Mouse (Mus musculus) liver, postnatal 0 days (tissue): ENCODE measurements around the gene Car7. TPM values are rescaled to one million over a fixed set of nuclear protein-coding genes. Genes with fewer than 3 reads are reported as not detected.
A peak's percentile ranks its signal among the peaks of the same experiment; 100 is the strongest.

Source experiments
- ATAC-seq: fragments of 200-750 bp; cut with Nextera tagmentation; 2 replicates; pipeline ENCODE4 v1.8.0; 2017; ENCODE audit warnings: mild to moderate bottlenecking, moderate library complexity
- DNase-seq: peaks from one replicate; pipeline ENCODE4 v3.0.0-alpha.2; 2016
- H3K27ac ChIP-seq: fragments of 300-500 bp; sonication (generic); 2 replicates; pipeline ENCODE4 v1.5.1; 2014; ENCODE audit warnings: antibody characterized with exemption, moderate library complexity, mild to moderate bottlenecking, low read depth
- H3K27me3 ChIP-seq: fragments of 300-500 bp; sonication (generic); 2 replicates; pipeline ENCODE4 v1.6.1; 2014; ENCODE audit warnings: low read length, control low read depth, mixed read lengths; ENCODE audit not compliant: insufficient read depth
- H3K36me3 ChIP-seq: fragments of 300-500 bp; sonication (generic); replicated peaks from 2 replicates; pipeline ENCODE4 v1.6.1; 2014; ENCODE audit warnings: mild to moderate bottlenecking, control low read depth, low read length, moderate library complexity, mixed read lengths; ENCODE audit not compliant: insufficient read depth
- H3K4me1 ChIP-seq: fragments of 300-500 bp; sonication (generic); 2 replicates; pipeline ENCODE4 v1.6.1; 2014; ENCODE audit warnings: antibody characterized with exemption, mild to moderate bottlenecking, control low read depth; ENCODE audit not compliant: insufficient read depth
- H3K4me2 ChIP-seq: fragments of 300-500 bp; sonication (generic); 2 replicates; pipeline ENCODE4 v1.6.1; 2014; ENCODE audit warnings: low read depth, mild to moderate bottlenecking, low read length, moderate library complexity, mixed read lengths
- H3K4me3 ChIP-seq: fragments of 300-500 bp; sonication (generic); 2 replicates; pipeline ENCODE4 v1.5.1; 2014; ENCODE audit warnings: low read depth, low read length
- H3K9ac ChIP-seq: fragments of 300-500 bp; sonication (generic); replicated peaks from 2 replicates; pipeline ENCODE4 v1.6.1; 2014; ENCODE audit warnings: mild to moderate bottlenecking, moderate library complexity
- H3K9me3 ChIP-seq: fragments of 300-500 bp; sonication (generic); 2 replicates; pipeline ENCODE4 v1.6.1; 2016; ENCODE audit warnings: mild to moderate bottlenecking, control low read depth, low read length, mixed read lengths
- CTCF ChIP-seq: sonication (generic); IDR thresholded peaks from 2 replicates; pipeline ENCODE4 v1.5.1; 2016; ENCODE audit warnings: antibody characterized with exemption, low read depth
- EP300 ChIP-seq: IDR thresholded peaks from 2 replicates; pipeline ENCODE4 v1.6.1; 2016; ENCODE audit warnings: antibody characterized with exemption, low read depth, mild to moderate bottlenecking
- WGBS: fragments of 180-500 bp; shearing (Covaris S2); extraction: QIAGEN DNeasy Blood & Tissue Kit; methylation state at CpG from one replicate; pipeline ENCODE4 v1.1.7; 2014; ENCODE audit not compliant: insufficient replicate concordance; 5-methylcytosine and 5-hydroxymethylcytosine counted together
- polyA plus RNA-seq: library from polyadenylated mRNA; unstranded; fragments of >200 nt; fragmentation: Nextera tagmentation; extraction: Ambion mirVana; gene quantifications from 2 replicates; pipeline ENCODE4 v1.2.1, GENCODE M21; 2015

Car7 gene
- polyA plus RNA-seq: 2.1 and 3.5 TPM in 2 replicates

- Histone ChIP-seq H3K4me2 (peak within 1 kb of the TSS; percentile 96), H3K4me3 (peak within 1 kb of the TSS; percentile 90), H3K4me1 (peaks cover 30% of the 10 kb centered on the region), H3K27ac (peak within 1 kb of the TSS; percentile 71), H3K27me3 (no peaks in the 10 kb centered on the region; the same call in 1 of the 2 replicates), H3K36me3 (peaks cover 6% of the 10 kb centered on the region; the same call in 1 of the 2 replicates), H3K9me3 (no peaks in the 10 kb centered on the region), H3K9ac (peak within 1 kb of the TSS; percentile 93)
- peak; percentile 96 for DNase-seq
- ATAC-seq: peak; percentile 97
- under 1% methylated on average over 62 of the region's 70 CpGs for WGBS
- TF ChIP-seq EP300: no peak
- TF ChIP-seq CTCF: peak; percentile 100
Observed at GRCm38 (mm10) chr8:104533971-104534778, at the start of gene Car7, which contains the start of gene Nae1. Car7 (plus strand) TSS chr8:104534689. Nae1 (minus strand) TSS chr8:104534637.

GRCm38 (mm10) chr8:104509061-104510006, 25.2 kb upstream of the Car7 start, which contains the start of gene Terb1:
Terb1 (minus strand) TSS chr8:104509910.
- no peaks in the 10 kb centered on the region for H3K9me3 ChIP-seq
- H3K27ac ChIP-seq: no peak within 1 kb of the TSS
- DNase-seq (peak; percentile 57), ATAC-seq (peak; percentile 66)
- no peaks in the 10 kb centered on the region for H3K27me3 ChIP-seq
- peaks cover 9% of the 10 kb centered on the region for H3K4me1 ChIP-seq
- H3K4me2 ChIP-seq: peak within 1 kb of the TSS; percentile 82
- H3K4me3 ChIP-seq: peak within 1 kb of the TSS; percentile 48
- no peak for TF ChIP-seq EP300
- TF ChIP-seq CTCF: no peak
- H3K36me3 ChIP-seq: peaks cover 11% of the 10 kb centered on the region
- WGBS: 4% methylated on average over 56 of the region's 64 CpGs
- H3K9ac ChIP-seq: peak within 1 kb of the TSS; percentile 56

GRCm38 (mm10) chr8:104510134-104510533, 24.4 kb upstream of the Car7 start:
- DNase-seq (no peak), ATAC-seq (no peak)
- Histone ChIP-seq H3K9me3 (no peaks in the 10 kb centered on the region), H3K9ac (no peak overlapping the region), H3K27me3 (no peaks in the 10 kb centered on the region), H3K4me2 (no peak overlapping the region), H3K4me3 (no peak overlapping the region), H3K27ac (no peak overlapping the region), H3K4me1 (peaks cover 9% of the 10 kb centered on the region), H3K36me3 (peaks cover 16% of the 10 kb centered on the region)
- no peak for TF ChIP-seq EP300
- no peak for TF ChIP-seq CTCF
- 81% methylated on average over 3 of the region's 3 CpGs for WGBS

DNA sequence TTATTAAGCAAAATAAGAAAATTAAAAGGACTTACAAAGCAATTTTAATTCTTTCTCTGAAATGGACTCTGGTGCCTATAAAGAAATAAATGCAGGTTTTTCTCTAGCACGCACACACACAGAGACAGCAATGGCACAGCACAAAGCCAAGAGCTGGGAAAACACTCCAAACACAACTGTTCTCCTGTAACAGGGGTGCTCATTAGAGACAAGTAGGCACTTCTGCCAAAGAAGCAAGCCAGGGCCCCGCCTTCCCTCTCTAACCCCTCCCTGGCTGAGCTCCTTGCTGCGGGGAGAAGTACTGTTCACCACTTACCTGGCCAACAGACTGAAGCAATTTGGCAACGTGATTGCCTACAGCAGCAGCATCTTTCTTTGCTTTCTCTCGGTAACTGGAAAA, 16.6 kb upstream of the Car7 start:
- H3K9ac ChIP-seq: no peak overlapping the region
- no peak overlapping the region for H3K4me2 ChIP-seq
- DNase-seq: no peak
- H3K36me3 ChIP-seq: peaks cover 27% of the 10 kb centered on the region
- H3K27me3 ChIP-seq: no peaks in the 10 kb centered on the region
- 83% methylated on average over 5 of the region's 5 CpGs for WGBS
- no peak for TF ChIP-seq CTCF
- no peak for TF ChIP-seq EP300
- no peaks in the 10 kb centered on the region for H3K4me1 ChIP-seq
- no peaks in the 10 kb centered on the region for H3K9me3 ChIP-seq
- H3K4me3 ChIP-seq: no peak overlapping the region
- no peak for ATAC-seq
- H3K27ac ChIP-seq: no peak overlapping the region

GRCm38 (mm10) chr8:104529671-104530070, 4.8 kb upstream of the Car7 start:
- Histone ChIP-seq H3K9me3 (no peaks in the 10 kb centered on the region), H3K27me3 (no peaks in the 10 kb centered on the region), H3K4me3 (no peak overlapping the region), H3K9ac (no peak overlapping the region), H3K4me1 (peaks cover 16% of the 10 kb centered on the region), H3K27ac (no peak overlapping the region), H3K4me2 (no peak overlapping the region), H3K36me3 (peaks cover 14% of the 10 kb centered on the region)
- 92% methylated on average over 6 of the region's 6 CpGs for WGBS
- ATAC-seq (no peak), DNase-seq (no peak)
- no peak for TF ChIP-seq EP300
- TF ChIP-seq CTCF: no peak
